Mouse (Mus musculus): ENCODE measurements around the gene Gstp1.
"Not testable (repeated sequence)": the region's sequence is repeated elsewhere in the genome, so short reads cannot be mapped to it uniquely, and the experiment has no call there.

Gstp1 gene
- long read RNA-seq, experiment 1, transcript Gstp1-201 (7 exons, 821 nt), result major isoform, 664 of 687 reads
- long read RNA-seq, experiment 1, partial matches to known transcripts, result 10 of 687 reads
- long read RNA-seq, experiment 1, other reads (novel, unspliced or antisense), result 11 of 687 reads
- long read RNA-seq, experiment 2, transcript Gstp1-201 (7 exons, 821 nt), result major isoform, 444 of 455 reads
- long read RNA-seq, experiment 2, partial matches to known transcripts, result 6 of 455 reads
- long read RNA-seq, experiment 2, other reads (novel, unspliced or antisense), result 4 of 455 reads

DNA sequence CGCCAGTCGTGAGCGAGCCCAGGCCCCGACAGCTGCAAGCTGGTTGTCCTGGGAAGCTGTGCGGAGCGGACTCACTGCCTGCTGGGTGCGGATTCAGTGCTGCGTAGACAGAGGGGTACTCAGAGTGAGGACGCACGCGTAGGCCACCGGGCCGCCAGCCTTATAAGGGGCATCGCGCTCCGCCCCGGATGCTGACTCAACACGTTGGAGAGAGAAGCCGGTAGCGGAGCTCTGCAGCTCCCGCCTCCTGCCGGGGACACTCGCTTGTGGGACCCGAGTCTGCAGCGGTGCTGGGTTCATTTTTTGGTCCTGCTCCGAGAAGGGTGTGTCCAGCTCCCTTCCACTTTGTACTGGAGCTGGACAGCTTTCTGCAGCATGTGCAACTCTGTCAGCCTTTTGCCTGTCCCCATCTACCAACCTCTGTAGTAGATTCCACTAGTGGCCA, at the start of gene Gstp1:
TSS of gene Gstp1 (minus strand) at position 198 of the 445 bp plus-strand sequence.
- intact Hi-C loops (cut with DNase I), result no loop called here

DNA sequence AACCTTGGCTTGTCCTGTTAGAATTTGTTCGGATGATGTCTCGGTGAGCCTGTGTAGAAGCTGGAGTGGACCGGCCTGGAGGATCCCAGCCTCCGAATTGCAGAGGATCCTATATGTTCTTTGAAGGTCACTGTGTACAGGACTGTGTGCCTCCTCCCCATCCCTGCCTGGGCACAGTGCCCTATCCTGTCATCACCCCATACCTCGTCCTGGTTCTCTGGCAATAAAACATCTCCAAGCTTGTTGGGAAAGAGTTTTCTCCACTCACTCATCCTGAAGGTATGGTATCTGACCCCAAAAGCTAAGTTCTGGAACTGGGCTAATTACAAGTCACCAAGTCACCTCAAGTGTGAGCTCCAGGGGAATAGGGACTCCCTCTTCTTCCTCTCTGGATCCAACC, 49.3 kb upstream of the Gstp1 start:
- intact Hi-C loops (cut with DNase I), result loop anchor here (5.0 kb wide), 1 partner anchor 35 kb away; no protein-coding TSS in a partner anchor

DNA sequence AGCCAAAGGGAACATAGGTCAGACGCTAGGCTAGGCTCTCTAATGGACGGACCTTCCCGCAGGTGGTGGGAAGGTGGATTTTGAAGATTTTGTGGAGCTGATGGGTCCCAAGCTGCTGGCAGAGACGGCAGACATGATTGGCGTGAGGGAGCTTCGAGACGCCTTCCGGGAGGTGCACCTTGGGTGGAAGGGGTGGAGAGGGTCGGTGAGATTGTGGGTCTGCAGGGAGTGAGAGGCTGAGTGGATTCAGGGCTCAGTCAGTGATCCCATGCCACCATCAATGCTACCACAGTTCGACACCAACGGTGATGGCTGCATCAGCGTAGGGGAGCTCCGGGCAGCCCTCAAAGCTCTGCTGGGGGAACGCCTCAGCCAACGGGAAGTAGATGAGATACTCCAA, 48.4 kb upstream of the Gstp1 start:
- intact Hi-C loops (cut with DNase I), result loop anchor here (5.0 kb wide), 1 partner anchor 34 kb away; no protein-coding TSS in a partner anchor

DNA sequence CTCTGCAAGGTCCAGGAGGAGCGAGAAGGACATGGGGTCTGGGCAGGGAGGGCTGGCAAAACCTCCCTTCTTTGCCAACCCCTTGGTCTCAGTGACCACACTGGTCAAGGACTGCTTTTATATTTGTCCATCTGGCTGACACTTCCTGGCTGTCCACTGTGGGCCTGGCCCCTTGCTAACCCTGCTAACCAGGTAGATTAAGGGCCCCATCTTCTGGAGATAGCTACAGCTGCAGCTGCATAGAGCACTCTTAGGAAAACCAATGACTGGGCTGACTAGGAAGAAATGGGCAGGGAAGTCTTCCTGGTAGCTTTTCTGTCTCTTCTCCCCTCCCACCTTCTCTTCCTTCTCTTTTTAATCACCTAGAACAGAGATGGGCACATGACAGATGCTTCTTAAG, 47.2 kb upstream of the Gstp1 start:
- intact Hi-C loops (cut with DNase I), result loop anchor here (5.0 kb wide), 1 partner anchor 33 kb away; no protein-coding TSS in a partner anchor

DNA sequence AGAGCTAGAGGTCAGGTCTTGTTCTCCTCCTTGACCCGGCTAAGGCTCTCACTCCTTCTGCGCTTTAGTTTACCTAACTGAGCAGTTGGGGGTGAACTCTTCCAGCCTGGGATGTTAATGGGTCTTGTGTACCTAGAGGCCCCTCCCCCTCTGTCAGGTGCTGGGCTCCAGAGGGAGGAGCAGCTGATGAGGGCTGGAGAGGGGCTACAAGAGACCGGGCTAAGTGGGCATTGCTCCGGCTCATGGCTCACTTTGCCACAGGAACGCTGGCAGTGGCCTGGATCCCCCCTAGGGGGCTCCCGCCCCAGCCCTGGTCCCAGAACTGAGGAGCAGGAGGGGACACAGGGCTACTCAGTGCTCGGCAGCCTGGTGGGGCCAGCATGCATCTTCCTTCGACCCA, 46.0 kb upstream of the Gstp1 start:
- intact Hi-C loops (cut with DNase I), result no loop called here

DNA sequence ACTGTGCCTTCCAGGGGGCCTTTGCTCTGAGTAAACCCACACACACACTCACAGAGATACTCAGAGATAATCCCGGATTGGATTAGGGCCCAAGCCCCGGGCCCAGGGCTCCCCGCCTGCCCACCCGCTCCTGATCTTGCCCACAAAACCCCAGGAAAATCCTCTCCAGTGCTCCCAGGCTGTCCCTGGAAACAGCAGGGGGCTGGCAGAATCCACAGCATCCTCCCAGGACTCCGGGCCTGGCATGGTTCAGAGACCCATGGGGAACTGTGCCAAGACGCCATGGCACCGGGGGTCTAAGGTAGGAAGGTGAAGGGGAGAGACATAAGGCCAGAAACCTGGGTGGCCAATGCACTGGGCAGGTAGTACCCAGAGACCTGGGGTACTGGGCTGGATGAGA, 45.5 kb upstream of the Gstp1 start:
- intact Hi-C loops (cut with DNase I), result no loop called here

DNA sequence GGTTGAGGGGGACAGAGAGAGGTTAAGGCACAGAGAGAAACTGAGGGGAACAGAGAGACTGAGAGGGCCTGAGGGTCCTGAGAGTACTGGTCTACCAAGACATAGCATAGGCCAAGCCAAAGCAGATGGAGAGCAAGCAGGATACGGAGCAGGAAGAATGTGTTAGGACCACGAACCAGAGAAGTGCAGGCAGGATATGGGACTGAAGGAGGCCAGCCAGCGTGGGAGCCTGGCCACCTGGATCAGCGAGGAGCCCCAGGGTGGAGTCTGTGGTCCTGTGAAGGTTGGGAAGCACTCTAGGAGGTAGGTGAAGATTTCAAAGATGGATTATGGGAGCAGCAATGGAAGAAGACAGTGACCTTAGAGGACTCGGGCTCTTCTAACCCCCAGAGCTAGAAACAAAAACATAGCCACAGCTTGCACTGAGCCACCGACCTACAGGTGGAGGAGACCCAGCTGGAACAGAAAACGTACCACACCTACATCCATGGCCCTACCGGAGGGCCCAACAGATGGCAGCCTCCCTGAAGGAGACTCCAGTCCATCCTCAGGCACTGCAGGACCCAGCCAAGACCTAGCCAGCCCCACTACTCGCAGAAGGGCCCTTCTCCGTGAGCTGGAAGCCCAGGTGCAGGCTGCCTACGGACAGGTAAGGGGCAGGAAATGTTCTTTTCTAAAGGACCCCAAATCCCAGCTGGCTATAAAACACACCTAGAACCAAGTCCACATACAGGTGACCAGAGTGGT, 44.6 kb upstream of the Gstp1 start:
- intact Hi-C loops (cut with DNase I), result no loop called here

DNA sequence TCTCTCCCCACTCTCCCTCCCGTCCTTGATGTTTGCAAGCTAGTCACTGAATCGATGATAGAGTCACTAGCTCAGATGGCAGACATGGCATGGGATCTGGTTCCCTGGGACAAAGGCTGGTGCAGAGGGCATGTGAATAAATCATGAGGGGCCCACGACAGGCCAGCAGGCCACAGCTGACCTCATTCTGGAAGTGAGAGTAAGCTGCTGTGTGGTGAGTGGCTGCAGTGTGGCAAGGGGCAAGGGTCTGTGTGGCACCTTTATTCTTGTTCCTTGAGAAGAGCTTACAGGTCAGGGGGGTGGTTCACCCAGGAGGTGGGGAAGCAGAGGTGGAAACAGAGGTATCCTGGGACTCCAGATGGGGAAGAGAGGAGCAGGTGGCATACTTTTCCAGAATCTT, 43.6 kb upstream of the Gstp1 start, which contains the start of gene Cabp2:
TSS of gene Cabp2 (plus strand) at position 185 of the 400 bp plus-strand sequence.
- intact Hi-C loops (cut with DNase I), result no loop called here

DNA sequence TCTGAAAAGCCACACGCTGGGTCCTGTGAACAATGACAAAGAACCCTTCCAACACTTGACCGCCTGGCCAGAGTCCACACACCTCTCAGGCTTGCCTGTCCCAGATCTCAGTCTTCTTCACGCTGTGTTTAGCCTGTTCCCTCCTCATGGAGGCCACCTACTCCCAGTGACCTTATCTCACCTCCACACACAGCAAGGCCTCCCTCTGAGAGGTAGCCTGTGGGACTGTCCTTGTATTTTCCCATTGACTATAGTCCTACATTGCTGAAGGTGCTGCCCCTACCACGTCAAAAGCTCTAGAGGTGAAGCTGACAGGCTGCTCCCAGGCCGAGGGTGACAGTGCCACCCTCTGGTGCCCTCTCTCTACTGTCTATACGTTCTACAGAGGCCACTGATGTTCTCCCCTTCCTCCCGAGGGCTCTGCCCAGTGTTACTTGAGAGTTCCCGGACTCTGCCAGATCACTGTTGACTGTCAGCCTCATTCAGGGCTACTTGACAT, 42.8 kb upstream of the Gstp1 start:
- intact Hi-C loops (cut with DNase I), result no loop called here

DNA sequence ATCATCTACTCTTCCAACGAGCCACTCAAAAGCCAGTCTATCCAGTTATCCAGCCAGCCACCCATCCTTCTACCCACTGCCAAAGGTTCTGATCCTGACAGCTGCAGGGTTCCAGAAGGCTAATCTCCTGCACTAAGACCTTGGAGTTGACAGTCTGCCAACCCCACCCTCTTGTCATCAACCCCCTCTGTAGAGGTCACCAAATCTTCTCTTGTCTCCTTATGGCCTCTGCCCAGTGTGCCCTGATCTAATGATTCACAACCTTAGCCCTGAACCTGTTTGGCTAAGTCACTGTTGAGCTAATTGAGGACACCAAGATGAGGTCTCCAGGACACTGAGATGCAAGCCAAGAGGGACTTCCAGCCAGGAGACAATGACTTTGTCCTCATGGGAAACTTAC, 41.8 kb upstream of the Gstp1 start:
- intact Hi-C loops (cut with DNase I), result no loop called here

DNA sequence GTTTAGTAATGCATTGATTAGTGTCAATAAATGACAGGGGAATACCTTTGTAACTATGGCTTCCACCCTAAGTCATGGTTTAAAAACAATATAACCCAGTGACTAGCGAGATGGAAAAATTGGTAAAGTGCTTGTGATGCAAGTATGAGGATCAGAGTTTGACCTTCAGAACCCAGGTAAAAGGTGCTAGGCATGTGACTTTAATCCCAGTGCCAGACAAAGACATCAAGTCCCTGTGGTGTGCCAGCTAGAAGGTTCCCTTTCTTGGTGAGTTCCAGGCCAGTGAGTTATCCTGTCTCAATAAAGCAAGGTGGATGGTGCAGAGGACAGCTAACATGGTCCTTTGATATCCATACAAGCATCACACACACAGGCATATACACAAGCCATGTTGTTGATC, 37.7 kb upstream of the Gstp1 start:
- intact Hi-C loops (cut with DNase I), result no loop called here

DNA sequence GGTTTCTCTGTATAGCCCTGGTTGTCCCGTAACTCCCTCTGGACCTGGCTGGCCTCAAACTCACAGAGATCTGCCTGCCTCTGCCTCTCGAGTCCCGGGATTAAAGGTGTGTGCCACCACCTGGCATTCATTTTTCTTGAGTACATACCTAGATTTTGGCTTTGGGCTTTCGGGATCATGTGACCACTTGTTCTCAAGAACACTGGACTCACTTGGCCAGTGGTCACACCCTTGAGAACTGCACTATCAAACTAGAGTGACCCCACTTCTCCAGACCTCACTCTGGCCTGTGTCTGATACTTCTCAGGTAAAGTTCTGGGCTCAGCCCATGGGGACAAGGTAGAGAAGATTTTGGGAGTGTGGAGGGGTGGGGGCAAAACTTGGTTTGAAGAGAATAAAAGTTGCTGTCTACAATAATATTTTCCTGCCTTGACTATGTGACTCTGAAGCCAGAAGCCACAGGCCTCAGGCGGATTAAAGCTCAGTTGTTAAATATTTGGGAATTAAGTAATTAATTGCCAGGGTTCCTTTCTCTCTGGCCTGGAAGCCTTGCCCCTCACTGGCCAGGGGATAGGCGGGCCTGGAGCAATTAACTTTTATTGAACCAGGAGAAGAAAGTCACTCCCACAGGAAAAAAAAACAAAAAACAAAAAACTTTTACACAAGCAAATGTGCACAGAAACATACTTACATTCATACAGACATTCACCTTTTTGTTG, 35.1 kb upstream of the Gstp1 start:
- intact Hi-C loops (cut with DNase I), result no loop called here

DNA sequence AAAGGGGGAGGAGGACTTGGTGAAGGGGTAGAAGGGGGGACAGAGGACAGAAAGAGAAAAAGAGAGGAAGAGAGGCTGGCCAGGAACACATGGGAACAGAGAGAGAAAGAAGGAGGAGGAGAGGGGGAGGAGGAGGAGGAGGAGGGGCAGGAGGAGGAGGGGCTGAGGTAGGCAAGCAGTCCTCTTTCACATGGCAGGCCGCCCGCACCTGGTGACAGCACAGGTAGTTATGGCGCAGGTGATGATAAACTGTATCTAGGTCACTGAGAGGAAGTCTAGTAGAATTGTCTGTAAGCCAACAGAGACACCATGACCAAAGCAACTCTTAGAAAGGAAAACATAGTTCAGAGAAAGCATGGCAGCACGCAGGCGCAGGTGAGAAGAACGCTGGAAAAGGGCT, 33.6 kb upstream of the Gstp1 start:
- intact Hi-C loops (cut with DNase I), result no loop called here

DNA sequence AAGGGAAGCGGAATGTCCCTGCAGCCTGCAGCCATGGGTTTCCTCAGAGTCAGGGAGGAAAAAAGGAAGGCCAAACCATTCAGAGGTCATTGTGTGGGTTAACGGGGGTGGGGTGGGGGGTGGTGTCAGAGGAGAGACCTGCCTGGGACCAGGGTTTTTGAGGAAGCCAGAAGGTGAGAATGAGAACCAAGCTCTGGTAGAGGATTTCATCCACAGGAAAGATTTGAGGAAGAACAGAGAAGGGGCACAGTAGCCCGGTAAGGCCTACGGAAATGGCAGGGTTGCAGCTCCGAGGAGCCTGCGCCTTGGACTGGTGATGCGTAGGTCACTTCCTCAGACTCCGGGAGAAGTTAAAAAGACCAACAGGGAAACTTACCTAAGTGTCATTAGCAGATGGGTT, 33.0 kb upstream of the Gstp1 start:
- intact Hi-C loops (cut with DNase I), result no loop called here

DNA sequence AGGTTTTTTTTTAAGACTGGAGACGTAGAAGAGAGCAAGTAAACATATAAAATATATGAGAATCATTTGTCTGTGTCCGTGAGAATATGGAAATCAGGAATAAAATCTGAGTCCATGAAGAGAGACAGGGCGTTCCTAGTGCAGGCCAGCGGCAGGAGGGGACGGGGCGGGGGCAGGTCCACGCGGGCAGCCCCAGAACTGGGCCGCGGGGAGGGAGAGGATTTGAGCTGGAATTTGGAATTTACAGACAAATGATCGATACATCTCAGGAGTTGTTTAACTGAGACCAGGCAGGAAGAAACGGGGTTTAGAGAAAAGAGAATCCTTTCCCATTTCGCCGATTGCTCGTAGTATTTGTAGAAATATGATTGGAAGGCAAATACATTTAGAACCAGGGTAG, 32.5 kb upstream of the Gstp1 start:
- intact Hi-C loops (cut with DNase I), result no loop called here

DNA sequence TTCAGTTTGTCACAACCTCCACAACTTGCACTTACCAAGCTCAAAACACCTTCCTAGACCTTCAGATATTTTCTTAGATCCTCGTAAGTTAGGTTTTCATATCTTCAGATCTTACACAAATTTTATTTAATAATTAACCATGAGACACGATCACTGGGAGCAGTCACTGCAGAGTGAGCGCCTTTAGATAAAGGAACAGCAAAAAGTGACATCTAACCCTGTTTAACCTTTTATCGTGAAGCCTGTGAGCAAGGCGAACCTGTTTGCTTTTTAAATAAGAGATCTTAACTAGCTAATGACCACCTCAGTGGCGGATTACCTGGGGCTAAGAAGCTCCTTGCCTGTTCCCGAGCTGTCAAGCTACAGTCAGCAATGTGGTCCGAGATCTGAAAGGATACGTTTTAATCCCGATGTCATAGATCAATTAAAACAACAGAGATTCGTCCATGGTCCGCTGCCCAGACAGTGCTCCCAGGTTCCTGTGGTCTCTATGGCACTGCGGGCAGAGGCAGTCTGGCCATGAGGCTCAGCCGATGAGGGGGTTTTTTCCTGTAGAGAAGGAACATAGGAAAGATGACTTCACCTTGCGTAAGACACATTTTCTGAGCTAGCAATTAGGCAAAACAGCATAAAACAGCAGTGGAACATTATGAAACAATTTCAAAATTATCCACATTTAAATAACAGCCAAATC, 31.1 kb upstream of the Gstp1 start:
- intact Hi-C loops (cut with DNase I), result no loop called here

DNA sequence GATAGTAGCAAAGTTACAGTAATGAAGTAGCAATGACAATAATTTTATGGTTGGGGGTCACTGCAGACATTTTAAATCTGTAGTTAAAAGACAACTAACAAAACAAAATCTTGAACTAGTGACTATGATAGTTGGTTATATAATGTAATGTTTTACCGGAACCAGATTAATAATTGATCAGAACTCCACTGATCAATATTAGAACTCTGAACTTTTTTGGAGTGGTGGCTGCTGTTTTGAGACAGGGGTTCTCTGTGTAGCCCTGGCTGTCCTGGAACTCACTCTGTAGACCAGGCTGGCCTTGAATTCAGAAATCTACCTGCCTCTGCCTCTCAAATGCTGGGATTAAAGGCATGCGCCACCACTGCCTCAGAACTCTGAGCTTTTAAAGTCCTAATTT, 30.5 kb upstream of the Gstp1 start:
- intact Hi-C loops (cut with DNase I), result not testable (repeated sequence)

DNA sequence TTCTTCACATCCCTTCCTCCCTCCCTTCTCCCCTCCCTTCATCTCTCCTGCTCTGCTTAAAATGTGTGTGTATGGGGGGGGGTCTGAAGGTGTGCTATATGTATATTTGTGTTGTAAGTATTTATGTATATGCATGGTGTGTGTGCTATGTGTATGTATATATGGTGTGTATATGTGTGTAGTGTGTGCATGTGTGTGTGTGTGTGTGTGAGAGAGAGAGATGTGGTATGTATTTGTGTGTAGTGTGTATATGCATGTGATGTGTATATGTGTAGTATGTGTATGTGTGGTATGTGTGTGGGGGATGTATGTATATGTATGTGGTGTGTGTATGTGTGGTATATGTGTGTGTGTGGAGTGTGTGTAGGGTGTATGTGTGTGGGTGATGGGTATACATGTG, 29.1 kb upstream of the Gstp1 start:
- intact Hi-C loops (cut with DNase I), result no loop called here

DNA sequence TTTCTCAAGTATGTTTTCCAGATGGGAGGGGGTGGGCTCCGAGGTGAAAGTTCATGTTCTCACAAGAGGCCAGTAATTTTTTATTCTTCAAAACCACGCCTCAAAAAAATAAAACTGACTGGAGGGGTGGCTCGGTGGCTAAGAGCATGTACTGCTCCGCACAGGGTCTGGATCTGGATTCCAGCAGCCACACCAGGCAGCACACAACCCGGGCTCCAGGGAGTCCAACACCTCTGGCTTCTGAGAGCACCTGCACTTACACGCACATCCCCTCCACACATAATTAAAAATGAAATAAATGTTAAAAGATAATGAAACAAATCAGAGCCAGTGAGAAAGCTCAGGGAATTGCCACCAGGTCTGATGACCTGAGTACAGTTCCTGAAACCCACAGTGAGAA, 28.5 kb upstream of the Gstp1 start:
- intact Hi-C loops (cut with DNase I), result no loop called here

DNA sequence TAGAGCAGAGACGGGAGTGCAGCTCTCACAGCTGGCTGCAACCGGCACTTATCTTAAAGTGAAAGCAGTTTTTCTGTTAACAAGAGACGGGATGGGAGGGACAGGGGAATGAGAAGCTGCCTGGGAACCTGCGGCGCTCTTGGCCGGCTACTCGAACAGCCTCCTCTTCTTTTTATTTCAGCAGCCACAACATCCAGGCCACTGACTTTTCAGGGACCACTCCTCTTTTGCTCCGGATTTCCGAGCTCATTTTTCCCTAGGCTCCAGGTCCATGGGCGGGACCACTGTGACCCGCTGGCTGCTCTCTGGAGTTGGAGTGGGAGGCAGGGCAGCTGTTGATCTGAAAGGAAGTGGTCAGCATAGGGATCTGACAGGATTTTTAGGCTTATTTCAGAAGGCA, 26.7 kb upstream of the Gstp1 start:
- intact Hi-C loops (cut with DNase I), result not testable (repeated sequence)

DNA sequence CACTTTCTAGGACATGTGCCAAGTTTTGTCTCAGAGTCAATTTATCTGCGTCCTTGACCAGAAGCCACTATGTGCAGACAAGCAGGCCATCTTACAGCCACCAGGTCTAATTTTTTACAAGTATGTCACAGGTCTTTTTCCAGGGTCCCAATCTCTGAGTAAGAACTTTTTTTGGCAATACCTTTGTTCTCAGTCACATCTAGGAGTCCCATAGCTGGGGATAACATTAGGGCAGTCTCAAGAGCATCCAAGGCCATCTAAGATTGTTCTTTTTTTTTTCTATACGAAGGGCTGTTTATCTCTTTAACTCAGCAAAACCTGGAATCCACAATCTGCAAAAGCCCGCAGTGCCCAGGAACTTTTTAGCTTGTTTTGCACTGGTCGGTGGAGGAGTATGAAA, 25.6 kb upstream of the Gstp1 start:
- intact Hi-C loops (cut with DNase I), result not testable (repeated sequence)
